8 mouse cellular contexts compared by ENCODE assay signal in the genomic region with DNA sequence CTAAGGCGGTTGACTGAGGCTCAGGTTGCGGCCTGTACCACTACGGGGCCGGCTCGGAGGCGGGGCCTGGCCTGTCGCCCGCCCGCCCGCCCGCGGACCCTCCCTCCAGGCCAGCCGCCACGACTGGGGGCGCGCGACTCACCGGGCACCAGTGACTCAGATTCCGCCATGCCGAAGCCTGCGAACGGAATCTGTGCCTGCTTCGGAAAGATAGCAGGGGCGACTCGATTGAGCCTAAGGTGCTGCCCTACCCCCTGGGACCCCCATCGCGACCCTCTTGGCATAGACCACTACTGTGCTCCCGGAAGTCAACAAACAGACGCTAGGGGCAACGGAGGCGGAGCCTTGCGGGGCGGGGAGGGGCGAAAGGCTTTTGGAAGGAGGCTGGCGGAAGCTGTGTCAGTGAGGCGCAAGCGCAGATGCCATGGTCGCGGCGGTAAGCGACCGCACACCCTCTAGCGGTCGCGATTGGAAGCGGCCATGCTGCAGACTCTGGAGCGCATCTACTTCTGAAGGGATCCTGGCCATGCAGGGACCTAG. TPM values are rescaled to one million over a fixed set of nuclear protein-coding genes. Genes with fewer than 3 reads are reported as not detected.
DNase-seq lines count a peak whose midpoint lies in the region; ATAC-seq and TF ChIP-seq lines count a peak whose summit lies in the region.

A gene (minus strand): TSS at position 511 of the 540 bp plus-strand sequence.

- no peaks in the 10 kb centered on the region for H3K36me3 ChIP-seq in E14TG2a.4 (ENCODE audit: insufficient read depth, low read length)
- no peaks in the 10 kb centered on the region for H3K36me3 ChIP-seq in forebrain, embryonic 12.5 days (replicated peaks)
- no peaks in the 10 kb centered on the region for H3K36me3 ChIP-seq in heart, postnatal 0 days (replicated peaks; ENCODE audit: control insufficient read depth, insufficient read depth, low read length)
- H3K36me3 ChIP-seq in liver, embryonic 15.5 days (replicated peaks), result no peaks in the 10 kb centered on the region
- no peaks in the 10 kb centered on the region for H3K36me3 ChIP-seq in neural tube, embryonic 11.5 days (ENCODE audit: control insufficient read depth, insufficient read depth, low read length)
- H3K36me3 ChIP-seq in stomach, embryonic 16.5 days (ENCODE audit: control insufficient read depth, insufficient read depth, low read length), result no peaks in the 10 kb centered on the region

- peak within 1 kb of the TSS; percentile 55 for H3K4me2 ChIP-seq in forebrain, embryonic 12.5 days
- peak within 1 kb of the TSS; percentile 54 for H3K4me2 ChIP-seq in heart, postnatal 0 days (ENCODE audit: low read depth, low read length)
- H3K4me2 ChIP-seq in liver, embryonic 15.5 days, result peak within 1 kb of the TSS; percentile 61
- peak within 1 kb of the TSS; percentile 43 for H3K4me2 ChIP-seq in neural tube, embryonic 11.5 days (ENCODE audit: low read depth)
- peak within 1 kb of the TSS; percentile 45 for H3K4me2 ChIP-seq in stomach, embryonic 16.5 days (ENCODE audit: low read depth, low read length)

- TF ChIP-seq EP300 in heart, postnatal 0 days (IDR thresholded peaks at IDR 0.05; ENCODE audit: low read depth), result no peak

- no peaks in the 10 kb centered on the region for H3K4me1 ChIP-seq in E14TG2a.4 (replicated peaks; ENCODE audit: low read depth, low read length)
- peaks cover 3% of the 10 kb centered on the region; the same call in 1 of the 2 replicates for H3K4me1 ChIP-seq in forebrain, embryonic 12.5 days
- no peaks in the 10 kb centered on the region for H3K4me1 ChIP-seq in heart, postnatal 0 days (ENCODE audit: control insufficient read depth, insufficient read depth)
- H3K4me1 ChIP-seq in liver, embryonic 15.5 days (replicated peaks), result no peaks in the 10 kb centered on the region
- no peaks in the 10 kb centered on the region for H3K4me1 ChIP-seq in neural tube, embryonic 11.5 days (ENCODE audit: control insufficient read depth, insufficient read depth, low read length)
- H3K4me1 ChIP-seq in stomach, embryonic 16.5 days (ENCODE audit: control insufficient read depth, insufficient read depth, low read length), result no peaks in the 10 kb centered on the region

- peak within 1 kb of the TSS; percentile 59 for H3K9ac ChIP-seq in forebrain, embryonic 12.5 days
- peak within 1 kb of the TSS; percentile 66 for H3K9ac ChIP-seq in heart, postnatal 0 days (replicated peaks; ENCODE audit: low read depth, low read length)
- peak within 1 kb of the TSS; percentile 25; the same call in 1 of the 2 replicates for H3K9ac ChIP-seq in liver, embryonic 15.5 days
- H3K9ac ChIP-seq in neural tube, embryonic 11.5 days (ENCODE audit: low read length), result peak within 1 kb of the TSS; percentile 53
- peak within 1 kb of the TSS; percentile 66 for H3K9ac ChIP-seq in stomach, embryonic 16.5 days (ENCODE audit: low read length)

- WGBS in forebrain, embryonic 12.5 days, result 16% methylated on average over 43 of the region's 47 CpGs
- 12% methylated on average over 46 of the region's 47 CpGs for WGBS in heart, postnatal 0 days
- 19% methylated on average over 47 of the region's 47 CpGs for WGBS in liver, embryonic 15.5 days (ENCODE audit: insufficient replicate concordance)
- WGBS in neural tube, embryonic 11.5 days, result 15% methylated on average over 43 of the region's 47 CpGs
- WGBS in stomach, embryonic 16.5 days, result 12% methylated on average over 45 of the region's 47 CpGs

- ATAC-seq in cerebellum, adult (ENCODE audit: insufficient number of reproducible peaks, low FRiP score, low TSS enrichment), result peak; percentile 97
- ATAC-seq in forebrain, embryonic 12.5 days (ENCODE audit: low FRiP score), result peak; percentile 98
- peak; percentile 97 for ATAC-seq in heart, postnatal 0 days (ENCODE audit: insufficient read depth, low read depth)
- ATAC-seq in liver, embryonic 15.5 days (ENCODE audit: insufficient read depth), result peak; percentile 97
- peak; percentile 95 for ATAC-seq in neural tube, embryonic 11.5 days (ENCODE audit: insufficient read depth, low FRiP score, low TSS enrichment)
- ATAC-seq in stomach, embryonic 16.5 days (ENCODE audit: insufficient read depth, low FRiP score), result peak; percentile 99

- H3K27me3 ChIP-seq in E14TG2a.4 (ENCODE audit: insufficient read depth, low read length), result no peaks in the 10 kb centered on the region
- H3K27me3 ChIP-seq in forebrain, embryonic 12.5 days, result no peaks in the 10 kb centered on the region
- H3K27me3 ChIP-seq in heart, postnatal 0 days (ENCODE audit: control insufficient read depth, insufficient read depth, low read length), result no peaks in the 10 kb centered on the region
- no peaks in the 10 kb centered on the region for H3K27me3 ChIP-seq in liver, embryonic 15.5 days
- no peaks in the 10 kb centered on the region for H3K27me3 ChIP-seq in neural tube, embryonic 11.5 days (ENCODE audit: control insufficient read depth, insufficient read depth, low read length)
- H3K27me3 ChIP-seq in stomach, embryonic 16.5 days (ENCODE audit: control insufficient read depth, insufficient read depth, low read length), result no peaks in the 10 kb centered on the region

- peak within 1 kb of the TSS; percentile 69 for H3K27ac ChIP-seq in forebrain, embryonic 12.5 days
- H3K27ac ChIP-seq in heart, postnatal 0 days (ENCODE audit: low read depth), result peak within 1 kb of the TSS; percentile 89
- H3K27ac ChIP-seq in liver, embryonic 15.5 days (replicated peaks), result 0 out of 2 replicates have a peak within 1 kb of the TSS, but pooled peaks have one; percentile 24
- H3K27ac ChIP-seq in neural tube, embryonic 11.5 days (ENCODE audit: low read depth, low read length), result 0 out of 2 replicates have a peak within 1 kb of the TSS, but pooled peaks have one; percentile 49
- H3K27ac ChIP-seq in stomach, embryonic 16.5 days (ENCODE audit: low read length), result peak within 1 kb of the TSS; percentile 66

- peak; percentile 54 for TF ChIP-seq CTCF in E14TG2a.4 (conservative IDR thresholded peaks at IDR 0.05; ENCODE audit: low read length)
- TF ChIP-seq CTCF in heart, postnatal 0 days (IDR thresholded peaks at IDR 0.05; ENCODE audit: low read depth), result peak; percentile 68

- peak within 1 kb of the TSS; percentile 75 for H3K4me3 ChIP-seq in E14TG2a.4 (replicated peaks; ENCODE audit: low read length)
- H3K4me3 ChIP-seq in forebrain, embryonic 12.5 days (replicated peaks), result peak within 1 kb of the TSS; percentile 49
- peak within 1 kb of the TSS; percentile 62 for H3K4me3 ChIP-seq in heart, postnatal 0 days (ENCODE audit: low read depth, low read length)
- peak within 1 kb of the TSS; percentile 65 for H3K4me3 ChIP-seq in liver, embryonic 15.5 days (replicated peaks)
- H3K4me3 ChIP-seq in neural tube, embryonic 11.5 days (ENCODE audit: low read depth, low read length), result peak within 1 kb of the TSS; percentile 51
- peak within 1 kb of the TSS; percentile 59 for H3K4me3 ChIP-seq in stomach, embryonic 16.5 days (replicated peaks; ENCODE audit: low read length)

- peak; percentile 83 for DNase-seq in heart, postnatal 0 days (ENCODE audit: low spot score)
- DNase-seq in kidney, postnatal 36 days, result peak; percentile 90 to 95
- peak; percentile 93 for DNase-seq in neural tube, embryonic 11.5 days (ENCODE audit: low spot score)

- H3K9me3 ChIP-seq in E14TG2a.4 (ENCODE audit: low read length), result no peaks in the 10 kb centered on the region
- H3K9me3 ChIP-seq in forebrain, embryonic 12.5 days, result no peaks in the 10 kb centered on the region
- H3K9me3 ChIP-seq in heart, postnatal 0 days (replicated peaks; ENCODE audit: control insufficient read depth, low read length), result no peaks in the 10 kb centered on the region
- no peaks in the 10 kb centered on the region for H3K9me3 ChIP-seq in liver, embryonic 15.5 days (replicated peaks)
- no peaks in the 10 kb centered on the region for H3K9me3 ChIP-seq in neural tube, embryonic 11.5 days (ENCODE audit: control insufficient read depth, low read length)
- H3K9me3 ChIP-seq in stomach, embryonic 16.5 days (replicated peaks; ENCODE audit: control insufficient read depth, low read length), result no peaks in the 10 kb centered on the region

RNA-seq across cellular contexts. Expression of the gene that starts here (rescaled TPM):
- 39.3 and 44.1 TPM in 2 replicates for polyA plus RNA-seq in forebrain, embryonic 12.5 days (2016; fragmentation: Nextera tagmentation; extraction: Ambion mirVana)
- 3.4 and 12.7 TPM in 2 replicates for total RNA-seq in heart, postnatal 0 days (2014; rRNA removed; ENCODE audit: low replicate concordance)
- polyA plus RNA-seq in heart, postnatal 0 days (2015; fragmentation: Nextera tagmentation; extraction: Ambion mirVana), result 7.4 and 7.6 TPM in 2 replicates
- polyA plus RNA-seq in liver, embryonic 15.5 days (2015; fragmentation: Nextera tagmentation; extraction: Ambion mirVana), result 2.1 and 2.3 TPM in 2 replicates
- polyA plus RNA-seq in neural tube, embryonic 11.5 days (2014; fragmentation: Nextera tagmentation; extraction: Ambion mirVana), result 34.8 and 35.0 TPM in 2 replicates
- 9.9 and 11.9 TPM in 2 replicates for polyA plus RNA-seq in stomach, embryonic 16.5 days (2015; fragmentation: Nextera tagmentation; extraction: Ambion mirVana)

Comparison
In these comparisons a context has a peak if more than half of its experiments do, and no peak if none do; other contexts are left out.
1. Peak in every context shown above with its lines: DNase-seq, ATAC-seq, H3K4me3 ChIP-seq and H3K27ac ChIP-seq.
2. H3K27ac ChIP-seq: peak in every context shown above with its lines; median percentile 89 in heart, postnatal 0 days; 69 in forebrain, embryonic 12.5 days; 66 in stomach, embryonic 16.5 days; 49 in neural tube, embryonic 11.5 days; 24 in liver, embryonic 15.5 days.